Mouse (Mus musculus): Measurements from ENCODE around the gene Hcn1.

Hcn1 gene

DNA sequence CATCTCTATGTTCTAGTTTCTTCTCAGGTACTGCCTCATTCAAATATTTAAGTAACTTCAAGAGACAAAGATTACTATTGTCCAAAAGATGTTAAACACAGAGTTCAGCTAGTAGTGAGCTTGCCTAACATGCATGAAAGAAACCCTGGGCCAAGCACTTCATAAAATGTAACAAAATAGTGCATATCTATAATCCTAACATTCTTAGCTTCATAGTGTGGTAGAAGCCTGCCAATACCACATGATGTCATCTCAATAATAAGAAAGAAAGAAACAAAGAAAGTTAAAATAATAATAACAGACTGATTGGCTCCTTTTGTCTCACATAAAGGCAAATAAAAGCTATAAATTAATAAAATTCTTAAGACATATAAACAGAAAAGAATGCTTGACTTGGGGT lies 103.5 kb downstream of the Hcn1 start:
- DNase-seq (ENCODE audit: low spot score): no peak

DNA sequence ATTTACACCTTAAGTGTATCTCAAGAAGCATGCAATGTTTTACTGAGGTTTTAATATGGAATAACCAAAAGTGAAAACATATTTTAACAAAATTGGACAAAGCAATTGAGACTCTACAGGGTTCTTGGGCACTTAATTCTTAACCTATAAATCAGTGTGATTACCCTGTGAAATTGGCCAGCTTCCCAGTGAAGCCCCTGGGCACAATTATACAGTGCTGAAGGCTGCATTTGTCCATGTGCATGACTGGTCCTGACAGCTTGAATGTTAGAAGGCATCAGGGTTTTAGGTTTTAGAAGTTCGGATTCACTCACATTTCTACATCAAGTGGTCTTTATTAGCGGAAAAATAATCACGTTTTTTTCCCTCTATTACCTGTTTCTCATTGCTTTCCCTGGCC lies 103.9 kb downstream of the Hcn1 start:
- no peak for DNase-seq (ENCODE audit: low spot score)

DNA sequence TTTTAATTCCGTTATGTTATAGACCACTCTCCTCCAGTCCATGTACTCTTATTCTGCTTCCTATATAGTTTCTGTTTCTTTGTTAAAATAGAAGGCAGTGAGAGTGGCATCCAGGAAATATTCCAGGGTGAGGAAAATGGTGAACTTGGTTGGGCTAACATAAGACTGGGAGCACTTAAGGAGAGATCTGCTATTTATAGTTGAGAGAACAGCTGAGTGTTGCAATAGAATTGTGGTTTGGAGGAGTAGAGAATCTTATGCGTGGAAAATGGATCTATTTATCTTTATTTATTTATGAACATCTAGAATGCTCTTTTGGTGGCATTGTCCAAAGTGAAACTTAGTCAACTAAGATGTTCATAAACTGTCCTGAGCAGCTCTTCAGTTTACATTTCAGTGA lies 104.4 kb downstream of the Hcn1 start:
- DNase-seq (ENCODE audit: low spot score): no peak

DNA sequence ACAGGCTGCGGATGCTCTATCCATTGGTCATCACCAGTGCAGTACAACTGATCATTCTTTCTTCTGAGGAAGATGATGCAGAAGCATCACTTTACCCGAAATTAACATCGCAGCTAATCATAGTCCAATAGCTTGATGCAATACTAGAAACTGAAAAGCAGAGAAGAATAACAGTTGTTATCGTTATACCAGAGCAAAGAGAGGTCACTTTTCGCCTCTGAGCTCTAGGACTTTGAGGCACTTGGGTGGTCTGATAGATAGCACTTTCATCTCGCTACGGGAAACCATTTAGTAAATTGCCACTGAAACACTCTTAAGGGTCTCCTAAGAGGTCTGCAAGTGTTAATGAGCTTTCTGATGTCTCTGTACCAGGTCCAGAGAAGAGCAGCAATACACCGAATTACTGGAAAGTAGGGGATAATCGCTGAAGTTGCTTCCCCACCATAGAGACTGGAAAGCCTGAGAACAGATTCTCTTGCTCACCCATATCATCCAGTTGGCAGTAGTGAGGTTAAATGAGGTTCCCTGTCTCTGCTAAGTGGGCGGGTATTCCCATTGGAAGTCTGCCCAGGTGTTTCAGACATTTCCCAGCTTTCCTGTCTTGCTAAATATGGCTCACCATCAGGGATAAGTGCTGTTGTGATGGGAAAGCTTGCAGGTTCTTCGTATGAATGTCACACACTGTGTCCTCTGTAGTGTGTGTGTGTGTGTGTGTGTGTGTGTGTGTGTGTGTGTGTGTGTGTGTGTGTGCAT lies 105.0 kb downstream of the Hcn1 start:
- DNase-seq (ENCODE audit: low spot score): no peak

- no peak for DNase-seq (ENCODE audit: low spot score)
These were observed 108.7 kb downstream of the Hcn1 start for GRCm38 (mm10) chr13:117710811-117711210.

DNA sequence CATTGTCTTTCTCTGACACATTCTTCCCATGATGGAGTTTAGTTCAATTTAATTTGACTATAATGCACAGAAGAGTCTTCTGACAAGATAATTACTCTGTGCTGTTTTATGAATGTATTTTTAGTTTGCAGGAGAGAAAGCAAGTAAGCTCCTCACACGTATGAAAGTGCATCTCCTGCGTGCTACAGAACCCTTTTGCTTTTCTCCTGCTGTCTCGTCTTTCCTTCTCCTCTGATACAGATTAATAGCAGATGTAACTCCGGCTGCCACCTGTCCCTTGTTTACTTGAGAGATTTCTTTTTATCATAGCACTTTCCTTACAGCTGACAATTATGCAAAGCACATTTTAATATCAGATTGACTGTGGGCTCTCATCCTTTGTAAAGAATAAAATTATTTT lies 120.0 kb downstream of the Hcn1 start:
- DNase-seq (ENCODE audit: low spot score): no peak

DNA sequence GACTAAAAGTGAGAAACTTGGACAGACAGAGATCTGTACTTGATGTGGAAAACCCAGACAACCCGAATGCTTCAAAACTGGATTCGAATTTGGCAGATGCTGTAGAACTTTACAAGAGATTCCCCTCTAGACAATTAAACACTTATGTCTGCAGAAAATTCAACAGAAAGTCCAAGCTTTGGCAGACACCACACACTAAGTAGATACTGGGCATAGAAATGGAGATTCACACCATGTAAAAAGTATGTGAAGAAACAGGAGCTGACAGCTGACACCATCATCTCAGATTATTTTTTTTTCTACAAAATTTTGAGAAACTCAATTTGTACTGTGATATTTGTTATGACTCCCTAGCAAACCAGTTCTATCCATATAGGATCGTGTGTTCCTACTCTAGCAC lies 122.0 kb downstream of the Hcn1 start:
- DNase-seq (ENCODE audit: low spot score): no peak

GRCm38 (mm10) chr13:117728393-117728792 lies 126.3 kb downstream of the Hcn1 start:
- DNase-seq (ENCODE audit: low spot score): no peak

DNA sequence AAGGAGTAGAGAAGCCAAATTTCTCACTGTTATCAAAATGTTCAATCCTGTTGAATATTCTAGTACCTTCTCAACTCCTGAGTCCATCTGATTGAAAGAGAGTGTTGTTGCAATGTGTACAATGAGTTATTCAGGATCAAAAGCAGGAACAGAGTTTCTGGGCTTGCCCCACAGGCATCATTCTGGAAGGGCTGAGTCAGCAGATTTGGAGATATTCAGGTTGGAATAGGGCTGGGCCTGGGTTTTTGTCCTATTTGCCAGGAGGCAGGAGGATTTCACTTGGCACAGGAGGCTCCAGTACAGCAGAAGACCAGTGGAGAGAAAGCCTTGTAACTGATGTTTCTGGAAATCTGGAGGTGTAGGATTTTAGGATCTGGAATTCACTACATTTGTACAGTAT lies 130.6 kb downstream of the Hcn1 start:
- no peak for DNase-seq (ENCODE audit: low spot score)

GRCm38 (mm10) chr13:117744451-117744850 lies 142.3 kb downstream of the Hcn1 start:
- no peak for DNase-seq (ENCODE audit: low spot score)

DNA sequence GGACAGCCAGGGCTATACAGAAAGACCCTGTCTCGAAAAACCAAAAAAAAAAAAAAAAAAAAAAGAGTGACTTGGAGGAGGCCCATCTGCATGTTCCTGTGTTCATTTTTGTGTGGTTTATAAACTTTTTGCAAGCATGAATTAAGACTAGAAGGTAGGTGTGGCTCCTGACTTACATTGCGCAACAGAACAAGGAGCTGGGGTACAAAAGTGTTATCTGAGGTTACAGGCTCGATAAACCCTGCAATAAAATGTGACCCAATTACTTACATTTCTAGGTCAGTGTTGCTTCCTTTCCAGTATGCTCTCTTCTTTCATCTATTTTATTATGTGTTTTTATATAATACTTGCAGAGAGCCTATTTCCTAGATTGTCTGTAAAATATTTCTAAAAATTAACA lies 143.1 kb downstream of the Hcn1 start:
- DNase-seq (ENCODE audit: low spot score): no peak

DNA sequence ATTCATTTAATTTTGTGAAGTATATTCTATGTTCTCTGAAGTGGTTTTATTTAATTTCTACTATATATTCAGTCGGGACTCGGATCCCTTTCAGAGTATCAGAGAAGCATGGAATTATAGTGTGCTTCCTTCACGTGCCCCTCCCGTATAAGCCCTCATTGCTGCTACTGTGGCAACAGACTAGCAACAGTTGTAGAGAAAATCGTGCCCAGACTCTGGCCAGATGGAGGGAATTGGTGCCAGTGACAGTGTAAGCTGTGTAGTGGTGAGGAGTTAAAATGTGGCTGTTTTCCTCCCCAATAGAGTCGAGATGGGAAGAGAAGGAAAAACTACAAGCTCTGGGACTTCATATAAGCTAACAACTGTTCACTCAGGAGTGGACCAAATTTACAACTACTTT lies 163.4 kb downstream of the Hcn1 start:
- DNase-seq (ENCODE audit: low spot score): no peak

- DNase-seq (ENCODE audit: low spot score): no peak
These were observed 183.3 kb downstream of the Hcn1 start for GRCm38 (mm10) chr13:117785376-117785775.

DNA sequence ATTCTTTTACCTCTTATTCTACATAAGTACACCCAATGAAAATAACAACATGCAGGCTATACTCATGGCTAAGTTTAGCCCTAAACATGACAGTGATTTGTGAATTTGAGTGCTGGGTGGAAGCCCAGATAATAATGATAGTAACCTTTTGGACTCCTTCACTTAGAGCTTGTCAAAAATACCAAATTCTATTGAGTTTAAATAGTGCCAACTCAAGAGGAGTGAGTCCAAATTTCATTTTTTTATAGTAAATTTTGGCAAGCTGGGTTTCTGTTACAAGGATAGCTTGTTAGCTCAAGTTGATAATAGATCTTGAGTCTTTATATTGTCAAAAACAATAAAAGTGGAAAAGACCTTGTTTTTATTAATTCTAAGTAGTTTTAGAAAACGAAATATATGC lies 190.7 kb downstream of the Hcn1 start:
- DNase-seq (ENCODE audit: low spot score): no peak

GRCm38 (mm10) chr13:117801061-117801460 lies 198.9 kb downstream of the Hcn1 start:
- no peak for DNase-seq (ENCODE audit: low spot score)

- no peak for DNase-seq (ENCODE audit: low spot score)
These were observed 225.5 kb downstream of the Hcn1 start for GRCm38 (mm10) chr13:117827628-117828027.

DNA sequence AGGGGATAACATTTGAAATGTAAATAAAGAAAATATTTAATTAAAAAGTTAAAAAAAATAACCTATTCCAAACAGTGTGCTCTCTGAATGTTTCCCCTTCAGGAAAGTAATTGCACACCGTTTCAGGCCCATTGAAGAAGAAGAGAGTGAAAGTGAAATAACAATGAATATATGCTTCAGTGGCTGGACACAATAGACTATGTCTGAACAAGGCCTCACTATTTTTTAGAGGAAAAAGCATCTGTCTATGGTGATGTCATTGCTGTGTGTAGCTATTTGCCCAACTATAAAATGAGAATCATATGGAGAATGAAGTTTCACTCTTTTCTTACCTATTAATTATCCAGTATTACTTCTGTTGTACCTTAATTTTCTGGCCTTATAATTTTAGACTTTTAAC lies 234.5 kb downstream of the Hcn1 start:
- no peak for DNase-seq (ENCODE audit: low spot score)

- no peak for DNase-seq (ENCODE audit: low spot score)
These were observed 236.1 kb downstream of the Hcn1 start for GRCm38 (mm10) chr13:117838264-117838663.

GRCm38 (mm10) chr13:117842366-117842765 lies 240.2 kb downstream of the Hcn1 start:
- DNase-seq (ENCODE audit: low spot score): no peak

DNA sequence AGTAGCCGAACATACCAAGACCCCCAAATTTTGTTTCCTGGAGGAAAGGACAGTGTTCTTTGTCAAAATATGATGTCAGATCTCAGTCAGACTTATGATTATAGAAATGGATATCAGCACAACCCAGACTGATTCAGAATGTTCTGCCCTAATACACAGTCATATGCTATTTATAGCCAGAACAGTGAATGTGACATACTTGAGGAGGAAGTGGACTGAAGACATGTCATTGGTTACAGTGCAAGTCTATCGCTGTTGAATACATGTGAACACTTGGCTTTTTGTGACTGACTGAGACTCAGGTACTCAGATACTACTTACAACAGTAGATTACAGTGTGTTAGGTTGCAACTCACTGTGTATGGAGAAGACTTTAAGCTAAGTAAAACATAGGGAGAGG lies 245.2 kb downstream of the Hcn1 start:
- no peak for DNase-seq (ENCODE audit: low spot score)

DNA sequence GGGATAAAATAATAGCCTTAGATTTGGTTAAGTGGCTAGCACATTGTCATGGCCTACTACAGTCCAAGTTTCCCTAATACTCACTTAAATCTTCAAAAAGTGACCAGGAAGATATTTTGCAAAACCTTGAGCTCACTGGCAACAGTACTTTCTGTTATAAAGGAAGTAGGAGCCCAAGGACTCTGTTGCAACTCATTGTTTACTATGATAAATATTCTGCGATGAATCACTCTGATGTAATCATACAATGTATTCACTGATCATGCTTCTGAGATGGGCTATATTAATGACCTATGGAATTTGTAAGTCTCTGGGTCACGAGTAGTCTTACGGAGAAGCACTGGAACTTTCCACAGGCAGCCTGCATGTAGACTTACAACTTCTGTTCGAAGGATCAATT lies 246.6 kb downstream of the Hcn1 start:
- DNase-seq (ENCODE audit: low spot score): no peak

DNA sequence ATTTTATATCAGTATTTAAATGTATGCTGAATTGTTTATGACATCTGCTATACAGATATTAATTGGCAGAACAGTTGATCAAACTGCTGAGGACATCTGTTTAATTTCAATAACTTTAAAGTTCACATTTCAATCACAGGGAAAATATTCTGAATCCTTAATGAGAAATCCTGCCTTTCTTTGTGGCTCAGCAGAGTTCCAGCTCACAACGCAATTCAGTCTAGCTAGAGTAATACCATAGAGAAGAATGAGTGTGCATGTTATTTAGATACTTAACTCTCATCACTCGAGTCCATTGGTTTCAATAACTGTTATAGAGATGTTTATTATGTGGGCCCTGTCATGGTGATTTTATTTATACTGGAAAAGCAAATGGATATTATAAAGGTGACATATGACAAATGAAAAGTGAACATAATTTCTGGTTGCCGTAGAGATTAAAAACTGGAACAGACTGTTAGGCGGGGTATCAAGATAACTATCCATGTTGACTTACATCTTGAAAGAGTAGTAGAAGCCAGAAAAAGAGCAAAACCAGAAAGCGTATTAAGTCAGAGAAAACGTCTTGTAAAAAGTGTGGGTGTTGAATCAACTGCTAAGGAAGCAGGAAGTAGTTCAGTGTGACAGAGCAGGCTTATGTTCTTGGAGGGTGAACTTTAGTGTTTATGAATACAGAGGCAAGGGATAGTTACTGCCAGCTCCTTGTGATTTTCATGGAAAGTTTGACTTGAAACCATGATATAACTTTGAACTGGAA lies 250.0 kb downstream of the Hcn1 start:
- no peak for DNase-seq (ENCODE audit: low spot score)

GRCm38 (mm10) chr13:117852711-117853051 lies 250.6 kb downstream of the Hcn1 start:
- no peak for DNase-seq (ENCODE audit: low spot score)

DNA sequence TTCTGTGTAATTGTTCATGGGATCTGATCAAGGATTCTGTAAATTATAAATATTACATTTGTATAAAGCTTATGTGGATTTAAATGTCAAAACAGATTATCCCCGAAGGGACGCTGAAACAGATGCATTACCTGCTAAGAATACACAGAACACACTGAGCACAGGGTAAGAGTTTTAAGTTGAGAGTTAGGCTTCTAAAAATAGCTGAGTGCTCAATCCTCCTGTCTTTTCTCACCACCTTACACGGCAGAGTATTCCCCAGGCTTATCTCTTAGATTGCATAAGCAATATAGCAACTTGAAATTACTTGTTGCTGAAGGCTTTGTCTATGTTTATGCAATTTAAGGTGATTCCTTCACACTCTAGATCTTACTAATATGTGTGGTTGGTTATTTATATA lies 256.3 kb downstream of the Hcn1 start:
- DNase-seq (ENCODE audit: low spot score): no peak
